Mouse (Mus musculus) MEL (cell line): ENCODE measurements at regions not wholly inside any gene's neighbourhood (a gene's known extent, or its start where the extent isn't known, plus 50 kb on each side); places are given as distances from the start of the nearest gene placed in this dataset.

ENCODE experiments used
- DNase-seq: peaks from one replicate; pipeline ENCODE4 v3.0.0; 2011; ENCODE audit warnings: low read depth, low spot score
- H3K27ac ChIP-seq: 2 replicates; pipeline ENCODE4 v1.5.1; 2012; ENCODE audit warnings: low read depth, mild to moderate bottlenecking, control low read depth, low read length, moderate library complexity; ENCODE audit not compliant: control insufficient read depth
- H3K27me3 ChIP-seq, 2 experiments: fragments of 150-350 bp in 1 of 2; sonication (generic) in 1 of 2; 2 replicates each; pipeline ENCODE4 v1.6.1; 2012; ENCODE audit warnings: low read length in 2 of 2, mild to moderate bottlenecking in 2 of 2, improper control_type of control experiment in 1 of 2, moderate library complexity in 1 of 2; ENCODE audit not compliant: insufficient read depth in 2 of 2, control insufficient read depth in 1 of 2
- H3K36me3 ChIP-seq, 2 experiments: 2 replicates each; pipeline ENCODE4 v1.6.1; 2012 to 2014; ENCODE audit warnings: low read length in 2 of 2, improper control_type of control experiment in 1 of 2, inconsistent platforms in 1 of 2, mild to moderate bottlenecking in 1 of 2; ENCODE audit not compliant: insufficient read depth in 2 of 2, control insufficient read depth in 1 of 2
- H3K4me1 ChIP-seq, 2 experiments: fragments of 150-350 bp in 1 of 2; sonication (generic) in 1 of 2; 2 replicates each; pipeline ENCODE4 v1.6.1; 2012; ENCODE audit warnings: low read length in 2 of 2, improper control_type of control experiment in 1 of 2, mild to moderate bottlenecking in 1 of 2; ENCODE audit not compliant: insufficient read depth in 2 of 2, control insufficient read depth in 1 of 2
- H3K4me3 ChIP-seq, 2 experiments: fragments of 150-350 bp in 1 of 2; sonication (generic) in 1 of 2; 2 replicates each; pipeline ENCODE4 v1.5.1; 2012; ENCODE audit warnings: low read depth in 2 of 2, low read length in 2 of 2, mild to moderate bottlenecking in 2 of 2, moderate library complexity in 2 of 2, control low read depth in 1 of 2, improper control_type of control experiment in 1 of 2; ENCODE audit not compliant: control insufficient read depth in 1 of 2, insufficient read depth in 1 of 2
- H3K79me2 ChIP-seq: 2 replicates; pipeline ENCODE4 v1.6.1; 2012; ENCODE audit warnings: mild to moderate bottlenecking, low read length, moderate library complexity; ENCODE audit not compliant: control insufficient read depth, poor library complexity, insufficient read depth
- H3K9ac ChIP-seq: 2 replicates; pipeline ENCODE4 v1.6.1; 2012; ENCODE audit warnings: low read depth, mild to moderate bottlenecking, control low read depth, low read length, moderate library complexity; ENCODE audit not compliant: control insufficient read depth, poor library complexity, severe bottlenecking
- H3K9me3 ChIP-seq: fragments of 150-350 bp; sonication (generic); replicated peaks from 2 replicates; pipeline ENCODE4 v1.6.1; 2012; ENCODE audit warnings: mild to moderate bottlenecking, low read length, improper control_type of control experiment, moderate library complexity; ENCODE audit not compliant: insufficient read depth
- CHD2 ChIP-seq: IDR thresholded peaks from 2 replicates; pipeline ENCODE4 v1.6.1; 2011; ENCODE audit warnings: low read length, improper control_type of control experiment
- ELF1 ChIP-seq: IDR thresholded peaks from 2 replicates; pipeline ENCODE4 v1.6.1; 2014; ENCODE audit warnings: low read depth, mild to moderate bottlenecking, inconsistent platforms, low read length, improper control_type of control experiment, moderate library complexity
- EP300 ChIP-seq, 2 experiments: IDR thresholded peaks; 2 replicates each; pipeline ENCODE4 v1.6.1; 2011; ENCODE audit warnings: improper control_type of control experiment in 2 of 2, low read length in 2 of 2, low read depth in 1 of 2, mild to moderate bottlenecking in 1 of 2
- ETS1 ChIP-seq: IDR thresholded peaks from 2 replicates; pipeline ENCODE4 v1.6.1; 2012; ENCODE audit warnings: low read depth, mild to moderate bottlenecking, inconsistent platforms, low read length, improper control_type of control experiment, moderate library complexity
- GABPA ChIP-seq: IDR thresholded peaks from 2 replicates; pipeline ENCODE4 v1.6.1; 2012; ENCODE audit warnings: low read depth, mild to moderate bottlenecking, inconsistent platforms, low read length, improper control_type of control experiment, moderate library complexity
- HCFC1 ChIP-seq: IDR thresholded peaks from 2 replicates; pipeline ENCODE4 v1.6.1; 2012; ENCODE audit warnings: low read depth, mild to moderate bottlenecking, inconsistent platforms, low read length, improper control_type of control experiment, moderate library complexity
- JUND ChIP-seq: IDR thresholded peaks from 2 replicates; pipeline ENCODE4 v1.6.1; 2011; ENCODE audit warnings: low read depth, mild to moderate bottlenecking, improper control_type of control experiment, low read length
- MAFK ChIP-seq: IDR thresholded peaks from 2 replicates; pipeline ENCODE4 v1.6.1; 2011; ENCODE audit warnings: low read depth, mild to moderate bottlenecking, low read length, improper control_type of control experiment, borderline replicate concordance
- MAX ChIP-seq: IDR thresholded peaks from 2 replicates; pipeline ENCODE4 v1.6.1; 2011; ENCODE audit warnings: low read length, improper control_type of control experiment
- MEF2A ChIP-seq: IDR thresholded peaks from 2 replicates; pipeline ENCODE4 v1.6.1; 2014; ENCODE audit warnings: low read depth, mild to moderate bottlenecking, inconsistent platforms, low read length, improper control_type of control experiment; ENCODE audit not compliant: poor library complexity, insufficient replicate concordance, severe bottlenecking; ENCODE audit errors: extremely low read depth
- MXI1 ChIP-seq: IDR thresholded peaks from 2 replicates; pipeline ENCODE4 v1.6.1; 2011; ENCODE audit warnings: mild to moderate bottlenecking, low read depth, low read length, improper control_type of control experiment
- MYB ChIP-seq: IDR thresholded peaks from 2 replicates; pipeline ENCODE4 v1.6.1; 2011; ENCODE audit warnings: mild to moderate bottlenecking, low read depth, low read length, improper control_type of control experiment
- NELFE ChIP-seq: IDR thresholded peaks from 2 replicates; pipeline ENCODE4 v1.6.1; 2011; ENCODE audit warnings: low read depth, low read length, improper control_type of control experiment
- NRF1 ChIP-seq: IDR thresholded peaks from 2 replicates; pipeline ENCODE4 v1.6.1; 2014; ENCODE audit warnings: low read depth, mild to moderate bottlenecking, inconsistent platforms, low read length, improper control_type of control experiment, moderate library complexity; ENCODE audit not compliant: poor library complexity, insufficient read depth, severe bottlenecking
- POLR2AphosphoS5 ChIP-seq: IDR thresholded peaks from 2 replicates; pipeline ENCODE4 v1.6.1; 2012; ENCODE audit warnings: low read depth, borderline replicate concordance, mild to moderate bottlenecking, inconsistent platforms, low read length, moderate library complexity, mixed read lengths
- RAD21 ChIP-seq: IDR thresholded peaks from 2 replicates; pipeline ENCODE4 v1.6.1; 2011; ENCODE audit warnings: mild to moderate bottlenecking, low read depth, low read length, improper control_type of control experiment
- TAL1 ChIP-seq: IDR thresholded peaks from 2 replicates; pipeline ENCODE4 v1.6.1; 2012; ENCODE audit warnings: mild to moderate bottlenecking, inconsistent platforms, low read length, moderate library complexity, mixed read lengths
- TCF12 ChIP-seq: IDR thresholded peaks from 2 replicates; pipeline ENCODE4 v1.6.1; 2014; ENCODE audit warnings: low read depth, mild to moderate bottlenecking, inconsistent platforms, low read length, improper control_type of control experiment, moderate library complexity
- USF1 ChIP-seq: IDR thresholded peaks from 2 replicates; pipeline ENCODE4 v1.6.1; 2014; ENCODE audit warnings: low read depth, mild to moderate bottlenecking, inconsistent platforms, low read length, improper control_type of control experiment, moderate library complexity
- USF2 ChIP-seq, 2 experiments: IDR thresholded peaks; 2 replicates each; pipeline ENCODE4 v1.6.1; 2011 to 2012; ENCODE audit warnings: improper control_type of control experiment in 2 of 2, low read length in 2 of 2, borderline replicate concordance in 1 of 2, inconsistent platforms in 1 of 2, low read depth in 1 of 2, mild to moderate bottlenecking in 1 of 2; ENCODE audit not compliant: insufficient read depth in 1 of 2
- ZC3H11A ChIP-seq: IDR thresholded peaks from 2 replicates; pipeline ENCODE4 v1.6.1; 2012; ENCODE audit warnings: low read depth, mild to moderate bottlenecking, inconsistent platforms, low read length, improper control_type of control experiment
- ZNF384 ChIP-seq: IDR thresholded peaks from 2 replicates; pipeline ENCODE4 v1.6.1; 2012; ENCODE audit warnings: low read depth, mild to moderate bottlenecking, inconsistent platforms, low read length, improper control_type of control experiment

GRCm38 (mm10) chr14:103990418-103990817, 146.2 kb upstream of the Ednrb start:
- no peak overlapping the region for H3K9ac ChIP-seq
- H3K36me3 ChIP-seq: no peaks in the 10 kb centered on the region
- no peak overlapping the region for H3K4me3 ChIP-seq
- no peak overlapping the region for H3K27ac ChIP-seq
- no peaks in the 10 kb centered on the region for H3K79me2 ChIP-seq
- TF ChIP-seq USF2 (IDR thresholded peaks at IDR 0.05; ENCODE audit: borderline replicate concordance in 1 of 2, insufficient read depth in 1 of 2, low read depth in 1 of 2, low read length in 2 of 2) (no peak), JUND (no peak), MXI1 (no peak), HCFC1 (no peak), GABPA (no peak), NRF1 (no peak), TAL1 (no peak), ELF1 (no peak)
- H3K9me3 ChIP-seq: no peaks in the 10 kb centered on the region
- no peaks in the 10 kb centered on the region for H3K27me3 ChIP-seq
- DNase-seq: no peak
- H3K4me1 ChIP-seq: no peaks in the 10 kb centered on the region

DNA sequence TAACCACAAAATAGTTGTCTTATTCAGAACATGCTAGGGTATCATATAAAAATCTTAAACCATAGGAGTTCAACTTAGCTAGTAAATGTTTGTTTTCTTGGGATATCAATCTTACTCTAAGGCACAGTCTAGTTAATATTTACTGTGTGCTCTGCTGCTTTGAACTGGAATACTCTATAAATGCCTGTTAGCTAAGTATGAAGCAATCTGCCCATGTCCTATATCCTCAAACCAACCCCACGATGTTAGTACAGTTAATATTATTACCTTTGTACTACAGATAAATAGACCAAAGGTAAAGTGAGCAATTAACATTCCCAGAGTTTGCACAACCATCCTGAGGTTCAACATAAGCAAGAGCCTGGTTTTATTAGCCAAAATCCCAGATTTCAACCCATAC, 145.7 kb upstream of the Ednrb start:
- H3K79me2 ChIP-seq: no peaks in the 10 kb centered on the region
- no peaks in the 10 kb centered on the region for H3K4me1 ChIP-seq
- H3K9me3 ChIP-seq: no peaks in the 10 kb centered on the region
- TF ChIP-seq MAX: no peak
- no peak for TF ChIP-seq ZC3H11A
- no peak for TF ChIP-seq NELFE
- no peak for TF ChIP-seq ETS1
- TF ChIP-seq EP300 (IDR thresholded peaks at IDR 0.05; ENCODE audit: low read depth in 1 of 2, low read length in 2 of 2): no peak
- no peak for TF ChIP-seq POLR2AphosphoS5
- TF ChIP-seq MXI1: no peak
- no peak for TF ChIP-seq HCFC1
- no peak for TF ChIP-seq USF1
- no peak for TF ChIP-seq MEF2A
- TF ChIP-seq MYB: no peak
- TF ChIP-seq RAD21: no peak
- TF ChIP-seq ZNF384: no peak
- no peak for TF ChIP-seq TCF12
- no peak for TF ChIP-seq USF2 (IDR thresholded peaks at IDR 0.05; ENCODE audit: borderline replicate concordance in 1 of 2, insufficient read depth in 1 of 2, low read depth in 1 of 2, low read length in 2 of 2)
- TF ChIP-seq MAFK: no peak
- TF ChIP-seq CHD2: no peak
- H3K9ac ChIP-seq: no peak overlapping the region
- no peak overlapping the region for H3K4me3 ChIP-seq
- no peaks in the 10 kb centered on the region for H3K36me3 ChIP-seq
- no peak overlapping the region for H3K27ac ChIP-seq
- no peaks in the 10 kb centered on the region for H3K27me3 ChIP-seq
- DNase-seq: no peak
